Mouse (Mus musculus) cerebellum, adult 2 months (tissue): Measurements from ENCODE around the gene Lmnb2.

Experiments
- CTCF ChIP-seq: fragments of 200-500 bp; IDR thresholded peaks from 2 replicates; pipeline ENCODE4 v1.5.1; 2011; ENCODE audit warnings: low read depth, mild to moderate bottlenecking, control low read depth, low read length, moderate library complexity, borderline replicate concordance; ENCODE audit not compliant: insufficient read depth
- POLR2A ChIP-seq: fragments of 200-500 bp; IDR thresholded peaks from 2 replicates; pipeline ENCODE4 v1.6.1; 2011; ENCODE audit warnings: low read length, control low read depth, borderline replicate concordance; ENCODE audit not compliant: insufficient read depth

DNA sequence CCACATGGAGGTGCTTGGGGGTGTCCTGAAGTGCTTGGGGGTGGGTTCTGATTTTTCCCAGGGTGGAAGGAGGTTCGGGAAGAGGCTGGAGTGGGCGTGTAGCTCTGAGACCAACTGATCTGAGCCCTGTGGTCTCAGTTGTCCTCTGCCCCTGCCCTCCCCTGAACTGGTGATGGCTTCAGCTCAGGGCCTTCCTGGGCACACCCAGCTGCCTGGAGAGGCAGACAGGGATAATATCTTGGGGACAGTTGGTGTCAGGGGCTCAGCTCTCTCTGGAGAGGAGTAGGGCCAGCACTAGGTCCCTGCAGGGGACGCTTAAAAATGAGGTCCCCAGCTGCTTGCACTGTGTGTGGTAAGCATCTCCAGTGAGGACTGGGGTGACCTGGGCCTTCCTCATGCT is 60.2 kb downstream of the Lmnb2 start:
- TF ChIP-seq POLR2A = no peak
- TF ChIP-seq CTCF = no peak
